Mouse (Mus musculus) liver, embryonic 11.5 days (tissue): ENCODE results near the gene Nomo1. TPM values are rescaled to one million over a fixed set of nuclear protein-coding genes. Genes with fewer than 3 reads are reported as not detected.

Source experiments
- ATAC-seq: fragments of 200-750 bp; cut with Nextera tagmentation; replicated peaks from 2 replicates; pipeline ENCODE4 v1.8.0; 2017; ENCODE audit warnings: moderate number of reproducible peaks, mild to moderate bottlenecking, moderate TSS enrichment, moderate library complexity; ENCODE audit not compliant: low FRiP score
- DNase-seq: peaks from one replicate; pipeline ENCODE4 v3.0.0-alpha.2; 2017; ENCODE audit warnings: low spot score
- H3K27ac ChIP-seq: fragments of 300-500 bp; sonication (generic); 2 replicates; pipeline ENCODE4 v1.5.1; 2014; ENCODE audit warnings: mild to moderate bottlenecking, low read depth, low read length, control low read depth
- H3K27me3 ChIP-seq: fragments of 300-500 bp; sonication (generic); replicated peaks from 2 replicates; pipeline ENCODE4 v1.6.1; 2014; ENCODE audit warnings: low read length, mixed read lengths; ENCODE audit not compliant: control insufficient read depth, insufficient read depth
- H3K36me3 ChIP-seq: fragments of 300-500 bp; sonication (generic); 2 replicates; pipeline ENCODE4 v1.6.1; 2014; ENCODE audit warnings: mild to moderate bottlenecking, low read length, moderate library complexity, mixed read lengths; ENCODE audit not compliant: control insufficient read depth, insufficient read depth
- H3K4me1 ChIP-seq: fragments of 300-500 bp; sonication (generic); replicated peaks from 2 replicates; pipeline ENCODE4 v1.6.1; 2014; ENCODE audit warnings: low read length, mixed read lengths; ENCODE audit not compliant: control insufficient read depth, insufficient read depth
- H3K4me2 ChIP-seq: fragments of 300-500 bp; sonication (generic); 2 replicates; pipeline ENCODE4 v1.6.1; 2014; ENCODE audit warnings: mild to moderate bottlenecking, control low read depth, moderate library complexity
- H3K4me3 ChIP-seq: fragments of 300-500 bp; sonication (generic); 2 replicates; pipeline ENCODE4 v1.5.1; 2014; ENCODE audit warnings: low read depth, low read length, control low read depth
- H3K9ac ChIP-seq: fragments of 300-500 bp; sonication (generic); 2 replicates; pipeline ENCODE4 v1.6.1; 2014; ENCODE audit warnings: low read depth, low read length, control low read depth
- H3K9me3 ChIP-seq: fragments of 300-500 bp; sonication (generic); 2 replicates; pipeline ENCODE4 v1.6.1; 2016; ENCODE audit warnings: low read length, inconsistent platforms, mixed read lengths; ENCODE audit not compliant: control insufficient read depth
- WGBS: fragments of 180-500 bp; shearing (Covaris S2); extraction: QIAGEN DNeasy Blood & Tissue Kit; methylation state at CpG from one replicate; pipeline ENCODE4 v1.1.7; 2014; 5-methylcytosine and 5-hydroxymethylcytosine counted together
- polyA plus RNA-seq: library from polyadenylated mRNA; unstranded; fragments of >200 nt; fragmentation: Nextera tagmentation; extraction: Ambion mirVana; gene quantifications from 2 replicates; pipeline ENCODE4 v1.2.1, GENCODE M21; 2014

Gene Nomo1
- polyA plus RNA-seq, 1 experiment from 2014 or later, result 45.5 TPM

DNA sequence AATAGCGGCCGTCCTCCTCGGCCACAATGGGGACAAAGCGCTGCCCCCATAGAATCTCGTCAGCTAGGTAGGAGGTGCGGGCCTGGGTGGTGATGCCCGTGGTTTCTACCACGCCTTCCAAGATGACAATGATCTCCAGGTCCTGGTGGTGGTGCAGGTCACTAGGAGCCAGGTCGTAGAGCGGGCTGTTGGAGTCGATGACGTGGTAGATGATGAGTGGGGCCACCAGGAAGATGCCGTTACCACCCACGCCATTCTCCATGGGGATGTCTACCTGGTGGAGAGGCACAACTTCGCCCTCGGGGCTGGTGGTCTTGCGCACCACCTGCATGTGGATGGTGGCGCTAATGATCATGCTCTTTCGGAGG, 65.4 kb downstream of the Nomo1 start:
- H3K27me3 ChIP-seq, result peaks cover 27% of the 10 kb centered on the region
- no peak for ATAC-seq
- no peak for DNase-seq
- no peak overlapping the region for H3K4me2 ChIP-seq
- WGBS, result 89% methylated on average over 19 of the region's 19 CpGs
- no peak overlapping the region for H3K27ac ChIP-seq
- H3K9me3 ChIP-seq, result no peaks in the 10 kb centered on the region
- H3K36me3 ChIP-seq, result no peaks in the 10 kb centered on the region
- H3K4me1 ChIP-seq, result peaks cover 4% of the 10 kb centered on the region; the same call in 1 of the 2 replicates
- no peak overlapping the region for H3K4me3 ChIP-seq
- H3K9ac ChIP-seq, result no peak overlapping the region

DNA sequence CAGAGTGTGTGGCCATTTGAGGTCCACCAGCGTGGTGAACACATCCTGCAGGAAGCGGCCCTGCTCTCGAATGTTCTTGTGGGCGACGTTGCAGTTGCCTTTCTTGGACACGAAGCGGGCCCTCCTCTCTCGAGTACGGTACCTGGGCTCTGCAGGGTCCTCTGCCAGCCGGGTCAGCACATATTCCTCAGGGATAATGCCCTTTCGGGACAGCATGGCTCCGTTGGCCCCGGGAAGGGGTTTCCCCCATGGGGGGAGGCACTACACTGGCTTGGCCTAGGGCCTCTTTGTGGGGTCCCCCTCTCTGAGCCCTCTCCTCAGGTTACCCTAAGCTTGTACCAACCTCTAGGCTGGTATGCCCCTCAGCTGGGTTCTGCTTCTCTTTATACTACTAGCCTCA, 66.2 kb downstream of the Nomo1 start:
- H3K27ac ChIP-seq, result no peak overlapping the region
- no peak; the same call in 1 of the 2 replicates for ATAC-seq
- no peak overlapping the region for H3K9ac ChIP-seq

DNA sequence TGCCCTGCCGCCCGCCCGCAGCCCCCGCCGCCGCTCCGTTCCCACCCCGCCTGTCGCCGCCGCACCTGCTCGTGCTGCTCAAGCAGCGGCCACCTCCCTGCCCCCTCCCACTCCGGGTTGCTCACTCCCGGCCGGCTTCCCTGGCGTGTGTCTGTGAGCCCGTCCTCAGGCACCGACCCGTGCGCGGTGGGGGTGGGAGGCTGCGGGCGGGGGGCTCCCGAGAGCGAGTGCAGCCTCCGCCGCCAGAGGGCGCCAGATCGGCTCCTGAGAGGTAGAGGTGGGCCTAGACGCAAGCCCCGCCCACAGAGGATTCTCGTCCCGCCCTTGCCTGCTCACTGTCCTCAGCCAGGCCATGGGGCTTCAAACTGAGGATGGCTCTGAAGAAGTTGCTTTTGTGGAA, 67.1 kb downstream of the Nomo1 start, which contains the start of gene Kcnj11:
Gene Kcnj11 (minus strand): TSS at position 202 of the 400 bp plus-strand sequence.
- peak; percentile 73 for ATAC-seq
- WGBS, result under 1% methylated on average over 32 of the region's 34 CpGs
- no peak within 1 kb of the TSS for H3K27ac ChIP-seq
- peak within 1 kb of the TSS; percentile 52 for H3K4me3 ChIP-seq
- no peaks in the 10 kb centered on the region for H3K9me3 ChIP-seq
- H3K9ac ChIP-seq, result peak within 1 kb of the TSS; percentile 52
- peak within 1 kb of the TSS; percentile 85 for H3K4me2 ChIP-seq
- H3K4me1 ChIP-seq, result peaks cover 4% of the 10 kb centered on the region; the same call in 1 of the 2 replicates
- H3K27me3 ChIP-seq, result peaks cover 23% of the 10 kb centered on the region
- H3K36me3 ChIP-seq, result no peaks in the 10 kb centered on the region
- peak; percentile 80 for DNase-seq

More for the DNA sequence above, 66.2 kb downstream of the Nomo1 start:
- no peak for DNase-seq
- peaks cover 27% of the 10 kb centered on the region for H3K27me3 ChIP-seq
- H3K9me3 ChIP-seq, result no peaks in the 10 kb centered on the region
- H3K4me2 ChIP-seq, result no peak overlapping the region
- H3K4me1 ChIP-seq, result peaks cover 4% of the 10 kb centered on the region; the same call in 1 of the 2 replicates
- H3K4me3 ChIP-seq, result no peak overlapping the region
- 63% methylated on average over 13 of the region's 13 CpGs for WGBS
- no peaks in the 10 kb centered on the region for H3K36me3 ChIP-seq

- Histone ChIP-seq H3K4me3 (no peak overlapping the region), H3K27me3 (peaks cover 21% of the 10 kb centered on the region), H3K4me1 (peaks cover 4% of the 10 kb centered on the region; the same call in 1 of the 2 replicates), H3K9me3 (no peaks in the 10 kb centered on the region), H3K4me2 (no peak overlapping the region), H3K36me3 (no peaks in the 10 kb centered on the region), H3K27ac (no peak overlapping the region), H3K9ac (no peak overlapping the region)
- DNase-seq (no peak), ATAC-seq (no peak)
- 80% methylated on average over 8 of the region's 8 CpGs for WGBS
Measured at GRCm38 (mm10) chr7:46103075-46103591, 69.6 kb downstream of the Nomo1 start.

GRCm38 (mm10) chr7:46103771-46104170, 70.3 kb downstream of the Nomo1 start:
- ATAC-seq, result no peak
- 87% methylated on average over 8 of the region's 8 CpGs for WGBS
- peaks cover 17% of the 10 kb centered on the region for H3K27me3 ChIP-seq
- no peak overlapping the region for H3K9ac ChIP-seq
- no peak overlapping the region for H3K4me3 ChIP-seq
- H3K36me3 ChIP-seq, result no peaks in the 10 kb centered on the region
- no peaks in the 10 kb centered on the region for H3K9me3 ChIP-seq
- no peak for DNase-seq
- H3K4me2 ChIP-seq, result no peak overlapping the region
- H3K4me1 ChIP-seq, result peaks cover 4% of the 10 kb centered on the region; the same call in 1 of the 2 replicates
- no peak overlapping the region for H3K27ac ChIP-seq

DNA sequence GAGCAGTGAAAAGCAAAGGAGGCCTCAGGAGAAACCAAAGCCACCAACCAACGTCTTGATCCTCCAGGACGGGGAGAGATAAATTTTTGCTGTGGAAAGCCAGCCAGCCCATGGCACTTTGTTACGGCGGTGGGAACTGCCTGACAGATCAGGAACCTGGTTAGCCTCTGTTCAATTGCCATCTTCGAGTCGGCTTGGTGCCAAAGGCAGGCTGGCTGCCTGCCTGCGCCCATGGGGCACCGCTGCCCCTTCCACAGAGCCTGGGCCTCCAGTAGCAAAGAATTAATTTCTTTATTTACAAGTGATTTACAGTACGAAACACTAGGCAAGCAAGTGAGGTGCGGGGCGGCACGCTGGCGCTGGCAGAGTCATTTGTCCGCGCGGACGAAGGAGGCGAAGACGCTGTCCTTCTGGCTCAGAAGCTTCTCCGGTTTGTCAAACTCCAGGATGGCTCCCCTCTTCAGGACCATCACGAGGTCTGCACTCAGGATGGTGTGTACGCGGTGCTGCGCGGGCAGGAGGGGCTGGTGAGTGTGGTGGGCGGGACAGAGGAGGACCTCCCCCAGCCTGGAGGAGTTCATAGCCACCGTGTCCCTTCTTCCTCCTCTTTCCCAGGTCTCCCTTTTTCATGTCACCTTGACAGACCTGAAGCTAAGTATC, 70.9 kb downstream of the Nomo1 start:
- Histone ChIP-seq H3K4me2 (no peak overlapping the region), H3K27me3 (peaks cover 11% of the 10 kb centered on the region), H3K36me3 (no peaks in the 10 kb centered on the region), H3K9ac (no peak overlapping the region), H3K9me3 (no peaks in the 10 kb centered on the region), H3K27ac (no peak overlapping the region), H3K4me1 (peaks cover 4% of the 10 kb centered on the region; the same call in 1 of the 2 replicates), H3K4me3 (no peak overlapping the region)
- WGBS, result 78% methylated on average over 27 of the region's 27 CpGs
- DNase-seq (no peak), ATAC-seq (no peak)

- WGBS, result 81% methylated on average over 7 of the region's 7 CpGs
Measured at GRCm38 (mm10) chr7:46105484-46105883, 72.0 kb downstream of the Nomo1 start.

GRCm38 (mm10) chr7:46110079-46110478, 76.6 kb downstream of the Nomo1 start:
- Histone ChIP-seq H3K27me3 (no peaks in the 10 kb centered on the region), H3K9me3 (no peaks in the 10 kb centered on the region), H3K27ac (no peak overlapping the region), H3K9ac (no peak overlapping the region), H3K4me3 (no peak overlapping the region), H3K36me3 (no peaks in the 10 kb centered on the region), H3K4me2 (no peak overlapping the region), H3K4me1 (no peaks in the 10 kb centered on the region)
- DNase-seq, result no peak
- no peak for ATAC-seq
- 67% methylated on average over 3 of the region's 3 CpGs for WGBS

More at GRCm38 (mm10) chr7:46105484-46105883, 72.0 kb downstream of the Nomo1 start:
- no peak overlapping the region for H3K27ac ChIP-seq
- no peaks in the 10 kb centered on the region for H3K36me3 ChIP-seq
- no peak overlapping the region for H3K4me2 ChIP-seq
- ATAC-seq, result no peak
- H3K27me3 ChIP-seq, result peaks cover under 1% of the 10 kb centered on the region; the same call in 1 of the 2 replicates
- no peak overlapping the region for H3K9ac ChIP-seq
- no peak for DNase-seq
- no peaks in the 10 kb centered on the region for H3K9me3 ChIP-seq
- no peak overlapping the region for H3K4me3 ChIP-seq
- H3K4me1 ChIP-seq, result peaks cover under 1% of the 10 kb centered on the region; the same call in 1 of the 2 replicates
